Mouse (Mus musculus) hindbrain, embryonic 12.5 days (tissue): ENCODE data around the gene Prr29. TPM values are rescaled to one million over a fixed set of nuclear protein-coding genes. Genes with fewer than 3 reads are reported as not detected.

ENCODE experiments used
- ATAC-seq: fragments of 200-750 bp; cut with Nextera tagmentation; 2 replicates; pipeline ENCODE4 v1.8.0; 2017; ENCODE audit warnings: moderate TSS enrichment; ENCODE audit not compliant: low FRiP score
- H3K27ac ChIP-seq: fragments of 300-500 bp; sonication (generic); 2 replicates; pipeline ENCODE4 v1.5.1; 2016; ENCODE audit warnings: mild to moderate bottlenecking
- H3K27me3 ChIP-seq: fragments of 300-500 bp; sonication (generic); 2 replicates; pipeline ENCODE4 v1.6.1; 2016; ENCODE audit warnings: mild to moderate bottlenecking
- H3K36me3 ChIP-seq: fragments of 300-500 bp; sonication (generic); 2 replicates; pipeline ENCODE4 v1.6.1; 2016; ENCODE audit warnings: mild to moderate bottlenecking
- H3K4me1 ChIP-seq: fragments of 300-500 bp; sonication (generic); 2 replicates; pipeline ENCODE4 v1.6.1; 2016
- H3K4me2 ChIP-seq: fragments of 300-500 bp; sonication (generic); replicated peaks from 2 replicates; pipeline ENCODE4 v1.6.1; 2016; ENCODE audit warnings: mild to moderate bottlenecking
- H3K4me3 ChIP-seq: fragments of 300-500 bp; sonication (generic); 2 replicates; pipeline ENCODE4 v1.5.1; 2016; ENCODE audit warnings: mild to moderate bottlenecking
- H3K9ac ChIP-seq: fragments of 300-500 bp; sonication (generic); 2 replicates; pipeline ENCODE4 v1.6.1; 2016; ENCODE audit warnings: mild to moderate bottlenecking, moderate library complexity
- H3K9me3 ChIP-seq: fragments of 300-500 bp; sonication (generic); replicated peaks from 2 replicates; pipeline ENCODE4 v1.6.1; 2016; ENCODE audit warnings: mild to moderate bottlenecking
- whole genome bisulfite sequencing: fragments of 180-500 bp; shearing (Covaris S2); methylation state at CpG from one replicate; pipeline ENCODE4 v1.1.7; 2016; 5-methylcytosine and 5-hydroxymethylcytosine counted together
- polyA plus RNA-seq: library from polyadenylated mRNA; unstranded; fragments of >200 nt; fragmentation: Nextera tagmentation; extraction: Ambion mirVana; gene quantifications from 2 replicates; pipeline ENCODE4 v1.2.1, GENCODE M21; 2016

Prr29 gene
- not detected in 2 replicates for polyA plus RNA-seq

GRCm38 (mm10) chr11:106365366-106365765 lies at the start of gene Prr29:
Gene Prr29, plus strand, starts transcription at chr11:106365472.
- Histone ChIP-seq H3K4me2 (no peak within 1 kb of the TSS), H3K9me3 (peaks cover 5% of the 10 kb centered on the region), H3K9ac (no peak within 1 kb of the TSS), H3K27me3 (no peaks in the 10 kb centered on the region), H3K36me3 (no peaks in the 10 kb centered on the region), H3K27ac (no peak within 1 kb of the TSS), H3K4me1 (peaks cover 12% of the 10 kb centered on the region), H3K4me3 (no peak within 1 kb of the TSS)
- WGBS: 40% methylated on average over 10 of the region's 10 CpGs
- no peak for ATAC-seq

- no peaks in the 10 kb centered on the region for H3K27me3 ChIP-seq
- H3K9me3 ChIP-seq: no peaks in the 10 kb centered on the region
- H3K27ac ChIP-seq: no peak overlapping the region
- H3K4me2 ChIP-seq: no peak overlapping the region
- H3K9ac ChIP-seq: no peak overlapping the region
- 72% methylated on average over 1 of the region's 1 CpGs for WGBS
- H3K4me3 ChIP-seq: no peak overlapping the region
- H3K4me1 ChIP-seq: 0 out of 2 replicates have a peak, but pooled peaks cover 12% of the 10 kb centered on the region
- H3K36me3 ChIP-seq: no peaks in the 10 kb centered on the region
- no peak for ATAC-seq
These were observed 48.9 kb upstream of the Prr29 start for GRCm38 (mm10) chr11:106316416-106316815.

GRCm38 (mm10) chr11:106317801-106318200 lies 47.5 kb upstream of the Prr29 start:
- H3K9me3 ChIP-seq: no peaks in the 10 kb centered on the region
- 0 out of 2 replicates have a peak, but pooled peaks cover 12% of the 10 kb centered on the region for H3K4me1 ChIP-seq
- H3K4me2 ChIP-seq: no peak overlapping the region
- no peaks in the 10 kb centered on the region for H3K36me3 ChIP-seq
- H3K4me3 ChIP-seq: no peak overlapping the region
- no peak for ATAC-seq
- H3K27me3 ChIP-seq: no peaks in the 10 kb centered on the region
- no peak overlapping the region for H3K27ac ChIP-seq
- no peak overlapping the region for H3K9ac ChIP-seq
- 84% methylated on average over 7 of the region's 7 CpGs for WGBS

DNA sequence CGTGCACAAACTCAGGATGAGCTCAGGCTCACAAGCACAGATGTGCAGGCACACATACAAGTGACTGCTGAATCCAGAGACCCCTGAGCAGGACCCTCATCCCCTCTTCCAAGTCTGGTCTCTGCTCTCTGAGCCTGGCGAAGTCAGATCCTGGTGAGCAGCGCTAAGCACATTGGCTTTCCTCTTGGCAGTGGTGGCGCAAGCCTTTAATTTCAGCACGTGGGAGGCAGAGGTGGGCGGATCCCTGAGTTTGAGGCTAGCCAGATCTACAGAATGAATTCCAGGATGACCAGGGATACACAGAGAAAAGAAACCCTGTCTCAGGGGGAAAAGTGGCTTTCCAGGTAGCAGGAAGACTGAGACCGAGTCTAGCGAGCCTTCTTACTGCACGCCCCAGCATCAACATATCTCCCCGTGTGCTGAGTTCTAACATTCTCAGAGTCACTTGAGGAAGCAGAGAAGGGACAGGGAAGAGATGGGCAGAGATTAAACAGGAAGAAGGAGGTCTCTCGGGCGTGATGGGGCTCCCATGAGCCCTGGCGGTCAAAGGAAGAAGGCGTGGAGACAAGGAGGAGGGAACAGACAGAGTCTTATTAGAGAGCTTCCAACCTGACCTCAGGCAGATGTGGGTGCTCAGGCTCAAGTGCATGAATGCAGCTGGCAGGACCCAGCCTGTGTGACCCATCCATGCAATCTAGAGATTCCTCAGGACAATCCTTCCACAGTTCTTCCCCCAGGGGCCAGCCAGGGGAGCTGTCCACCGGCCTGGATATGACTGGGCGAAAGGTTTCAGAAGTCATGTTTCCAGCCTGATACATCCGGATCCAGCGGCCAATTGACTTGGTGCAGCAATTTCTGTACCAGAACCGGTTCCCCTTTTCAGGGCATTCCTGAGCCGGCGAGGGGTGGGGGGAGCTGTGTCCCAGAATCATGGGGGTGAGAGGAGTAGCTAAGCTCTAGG lies 46.6 kb upstream of the Prr29 start:
- Histone ChIP-seq H3K27me3 (no peaks in the 10 kb centered on the region), H3K9ac (no peak overlapping the region), H3K4me2 (no peak overlapping the region), H3K9me3 (no peaks in the 10 kb centered on the region), H3K4me1 (0 out of 2 replicates have a peak, but pooled peaks cover 9% of the 10 kb centered on the region), H3K4me3 (no peak overlapping the region), H3K36me3 (no peaks in the 10 kb centered on the region), H3K27ac (no peak overlapping the region)
- no peak for ATAC-seq
- 73% methylated on average over 21 of the region's 21 CpGs for WGBS

GRCm38 (mm10) chr11:106324858-106325257 lies 40.4 kb upstream of the Prr29 start:
- WGBS: 71% methylated on average over 5 of the region's 5 CpGs
- ATAC-seq: no peak
- Histone ChIP-seq H3K9ac (no peak overlapping the region; the same call in 1 of the 2 replicates), H3K36me3 (no peaks in the 10 kb centered on the region), H3K27ac (no peak overlapping the region), H3K4me1 (no peaks in the 10 kb centered on the region), H3K9me3 (no peaks in the 10 kb centered on the region), H3K4me3 (no peak overlapping the region), H3K27me3 (no peaks in the 10 kb centered on the region), H3K4me2 (no peak overlapping the region)

- H3K27me3 ChIP-seq: no peaks in the 10 kb centered on the region
- no peak overlapping the region for H3K9ac ChIP-seq
- H3K4me2 ChIP-seq: no peak overlapping the region
- H3K9me3 ChIP-seq: no peaks in the 10 kb centered on the region; the same call in 1 of the 2 replicates
- no peak for ATAC-seq
- 72% methylated on average over 8 of the region's 8 CpGs for WGBS
- no peak overlapping the region for H3K27ac ChIP-seq
- H3K4me3 ChIP-seq: no peak overlapping the region
- H3K4me1 ChIP-seq: no peaks in the 10 kb centered on the region
- no peaks in the 10 kb centered on the region for H3K36me3 ChIP-seq
These were observed 39.6 kb upstream of the Prr29 start for GRCm38 (mm10) chr11:106325566-106326206.

GRCm38 (mm10) chr11:106326475-106326874 lies 38.8 kb upstream of the Prr29 start:
- 90% methylated on average over 8 of the region's 8 CpGs for WGBS
- no peak for ATAC-seq
- no peaks in the 10 kb centered on the region for H3K27me3 ChIP-seq

GRCm38 (mm10) chr11:106328521-106328920 lies 36.8 kb upstream of the Prr29 start:
- WGBS: 76% methylated on average over 4 of the region's 5 CpGs
- Histone ChIP-seq H3K4me3 (no peak overlapping the region), H3K36me3 (no peaks in the 10 kb centered on the region), H3K4me2 (no peak overlapping the region), H3K9me3 (no peaks in the 10 kb centered on the region; the same call in 1 of the 2 replicates), H3K27me3 (no peaks in the 10 kb centered on the region), H3K27ac (no peak overlapping the region), H3K4me1 (0 out of 2 replicates have a peak, but pooled peaks cover 5% of the 10 kb centered on the region), H3K9ac (no peak overlapping the region)
- ATAC-seq: no peak

More at GRCm38 (mm10) chr11:106326475-106326874, 38.8 kb upstream of the Prr29 start:
- no peaks in the 10 kb centered on the region; the same call in 1 of the 2 replicates for H3K9me3 ChIP-seq
- no peak overlapping the region for H3K9ac ChIP-seq
- no peak overlapping the region for H3K27ac ChIP-seq
- H3K4me2 ChIP-seq: no peak overlapping the region
- no peaks in the 10 kb centered on the region for H3K4me1 ChIP-seq
- H3K4me3 ChIP-seq: no peak overlapping the region
- H3K36me3 ChIP-seq: no peaks in the 10 kb centered on the region

DNA sequence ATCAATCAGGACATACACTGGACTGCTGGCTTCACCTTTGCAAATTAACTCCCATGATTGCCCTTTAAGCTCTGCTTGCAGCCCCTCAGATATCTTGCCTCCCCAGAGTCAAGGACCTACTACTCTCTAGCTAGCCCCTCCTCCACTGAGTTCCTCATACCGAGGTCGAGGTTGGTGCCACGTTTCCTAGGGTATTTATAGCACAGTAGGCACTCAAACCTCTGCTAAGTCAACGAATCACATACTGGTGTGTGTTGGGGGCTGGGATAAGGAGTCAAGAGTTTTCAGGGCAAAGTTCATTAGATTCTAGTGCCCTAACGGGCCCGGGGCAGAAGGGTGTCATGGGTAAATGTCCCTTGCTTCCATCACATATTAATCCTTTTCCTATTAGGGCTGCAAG lies 36.1 kb upstream of the Prr29 start:
- Histone ChIP-seq H3K27ac (no peak overlapping the region), H3K4me1 (0 out of 2 replicates have a peak, but pooled peaks cover 5% of the 10 kb centered on the region), H3K27me3 (no peaks in the 10 kb centered on the region), H3K9ac (no peak overlapping the region), H3K36me3 (no peaks in the 10 kb centered on the region), H3K9me3 (no peaks in the 10 kb centered on the region; the same call in 1 of the 2 replicates), H3K4me2 (no peak overlapping the region), H3K4me3 (no peak overlapping the region)
- 73% methylated on average over 6 of the region's 6 CpGs for WGBS
- ATAC-seq: no peak

DNA sequence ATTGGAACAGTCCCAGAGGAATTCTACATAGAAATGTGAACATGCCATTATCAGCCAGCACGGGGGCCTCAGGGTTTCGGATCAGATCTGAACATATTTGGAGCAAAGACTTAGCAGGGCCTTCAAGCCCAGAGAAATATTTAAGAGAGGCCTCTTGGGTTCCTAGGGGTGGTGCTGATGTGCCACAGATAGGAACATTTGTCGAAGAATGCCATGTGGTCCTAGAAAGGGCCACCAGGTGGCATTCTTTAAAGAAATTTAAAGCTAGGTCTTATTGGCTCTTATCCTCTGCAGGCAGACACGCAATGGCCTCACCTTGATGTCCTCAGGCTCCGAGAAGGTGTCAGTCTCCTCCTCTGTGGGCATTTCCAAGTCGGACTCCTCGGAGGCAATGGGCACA lies 35.6 kb upstream of the Prr29 start:
- Histone ChIP-seq H3K4me3 (no peak overlapping the region), H3K4me1 (0 out of 2 replicates have a peak, but pooled peaks cover 5% of the 10 kb centered on the region), H3K9ac (no peak overlapping the region), H3K27me3 (no peaks in the 10 kb centered on the region), H3K4me2 (no peak overlapping the region), H3K9me3 (no peaks in the 10 kb centered on the region; the same call in 1 of the 2 replicates), H3K36me3 (no peaks in the 10 kb centered on the region), H3K27ac (no peak overlapping the region)
- 71% methylated on average over 7 of the region's 7 CpGs for WGBS
- no peak for ATAC-seq

- H3K4me3 ChIP-seq: no peak overlapping the region
- no peaks in the 10 kb centered on the region for H3K27me3 ChIP-seq
- H3K4me1 ChIP-seq: 0 out of 2 replicates have a peak, but pooled peaks cover 5% of the 10 kb centered on the region
- no peaks in the 10 kb centered on the region; the same call in 1 of the 2 replicates for H3K9me3 ChIP-seq
- no peaks in the 10 kb centered on the region for H3K36me3 ChIP-seq
- no peak for ATAC-seq
- 59% methylated on average over 4 of the region's 4 CpGs for WGBS
- no peak overlapping the region for H3K4me2 ChIP-seq
- H3K27ac ChIP-seq: no peak overlapping the region
- no peak overlapping the region for H3K9ac ChIP-seq
These were observed 32.8 kb upstream of the Prr29 start for GRCm38 (mm10) chr11:106332458-106332857.

DNA sequence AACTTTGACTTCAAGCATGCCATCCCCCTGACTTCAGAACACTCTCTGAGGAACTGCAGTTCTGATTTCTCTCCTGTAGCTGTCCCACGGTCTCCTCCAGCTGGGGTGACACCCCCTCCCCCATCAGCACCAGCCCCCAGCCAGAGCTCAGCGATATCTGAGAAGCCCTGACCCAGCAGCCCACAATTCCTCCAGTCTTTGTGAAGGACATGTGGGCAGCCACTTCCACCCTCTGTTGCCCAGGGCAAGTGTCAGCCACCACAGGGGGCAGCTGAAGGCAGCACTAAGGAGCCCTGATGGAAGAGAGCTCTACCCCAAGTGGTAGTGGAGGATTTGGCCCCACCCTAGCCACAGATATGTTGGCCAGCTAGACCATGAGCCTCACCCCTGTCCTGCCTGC lies 31.2 kb upstream of the Prr29 start:
- Histone ChIP-seq H3K9ac (no peak overlapping the region), H3K4me3 (no peak overlapping the region), H3K27ac (no peak overlapping the region), H3K27me3 (no peaks in the 10 kb centered on the region), H3K4me1 (0 out of 2 replicates have a peak, but pooled peaks cover 5% of the 10 kb centered on the region), H3K9me3 (no peaks in the 10 kb centered on the region; the same call in 1 of the 2 replicates), H3K36me3 (no peaks in the 10 kb centered on the region), H3K4me2 (no peak overlapping the region)
- 15% methylated on average over 2 of the region's 2 CpGs for WGBS
- ATAC-seq: no peak
